Mouse (Mus musculus) heart, embryonic 14.5 days (tissue): ENCODE measurements around the gene Dynlt3. TPM values are rescaled to one million over a fixed set of nuclear protein-coding genes. Genes with fewer than 3 reads are reported as not detected.
"Not testable (repeated sequence)": the region's sequence is repeated elsewhere in the genome, so short reads cannot be mapped to it uniquely, and the experiment has no call there.

Source experiments
- ATAC-seq: fragments of 200-750 bp; cut with Nextera tagmentation; 2 replicates; pipeline ENCODE4 v1.8.0; 2017; ENCODE audit warnings: low read depth, moderate TSS enrichment; ENCODE audit not compliant: insufficient number of reproducible peaks, insufficient read depth, low FRiP score
- H3K27ac ChIP-seq, 2 experiments: fragments of 200-500 bp in 1 of 2; fragments of 300-500 bp in 1 of 2; sonication (generic) in 1 of 2; replicated peaks in 1 of 2; 2 replicates each; pipeline ENCODE4 v1.5.1; 2012 to 2014; ENCODE audit warnings: low read depth in 2 of 2, low read length in 2 of 2, control low read depth in 1 of 2, mild to moderate bottlenecking in 1 of 2, mixed read lengths in 1 of 2; ENCODE audit not compliant: control insufficient read depth in 1 of 2, insufficient read depth in 1 of 2
- H3K27me3 ChIP-seq: fragments of 300-500 bp; sonication (generic); 2 replicates; pipeline ENCODE4 v1.6.1; 2014; ENCODE audit warnings: mild to moderate bottlenecking, low read length, control low read depth; ENCODE audit not compliant: control insufficient read depth, insufficient read depth
- H3K36me3 ChIP-seq: fragments of 300-500 bp; sonication (generic); 2 replicates; pipeline ENCODE4 v1.6.1; 2014; ENCODE audit warnings: mild to moderate bottlenecking, control low read depth, low read length, mixed read lengths; ENCODE audit not compliant: control insufficient read depth, insufficient read depth
- H3K4me1 ChIP-seq, 2 experiments: fragments of 200-500 bp in 1 of 2; fragments of 300-500 bp in 1 of 2; sonication (generic) in 1 of 2; 2 replicates each; pipeline ENCODE4 v1.6.1; 2012 to 2014; ENCODE audit warnings: low read length in 2 of 2, control low read depth in 1 of 2, mixed read lengths in 1 of 2; ENCODE audit not compliant: control insufficient read depth in 2 of 2, insufficient read depth in 2 of 2
- H3K4me2 ChIP-seq: fragments of 300-500 bp; sonication (generic); 2 replicates; pipeline ENCODE4 v1.6.1; 2014; ENCODE audit warnings: mild to moderate bottlenecking, low read length
- H3K4me3 ChIP-seq, 2 experiments: fragments of 200-500 bp in 1 of 2; fragments of 300-500 bp in 1 of 2; sonication (generic) in 1 of 2; 2 replicates each; pipeline ENCODE4 v1.5.1; 2012 to 2014; ENCODE audit warnings: low read length in 2 of 2, mild to moderate bottlenecking in 2 of 2, control low read depth in 1 of 2, low read depth in 1 of 2, moderate library complexity in 1 of 2; ENCODE audit not compliant: control insufficient read depth in 1 of 2, insufficient read depth in 1 of 2
- H3K9ac ChIP-seq: fragments of 300-500 bp; sonication (generic); 2 replicates; pipeline ENCODE4 v1.6.1; 2014; ENCODE audit warnings: mild to moderate bottlenecking, low read length
- H3K9me3 ChIP-seq: fragments of 300-500 bp; sonication (generic); 2 replicates; pipeline ENCODE4 v1.6.1; 2016; ENCODE audit warnings: low read length, control low read depth; ENCODE audit not compliant: control insufficient read depth
- WGBS: fragments of 180-500 bp; shearing (Covaris S2); extraction: QIAGEN DNeasy Blood & Tissue Kit; methylation state at CpG from one replicate; pipeline ENCODE4 v1.1.7; 2014; 5-methylcytosine and 5-hydroxymethylcytosine counted together
- polyA plus RNA-seq: library from polyadenylated mRNA; unstranded; fragments of >200 nt; fragmentation: Nextera tagmentation; extraction: Ambion mirVana; gene quantifications from 2 replicates; pipeline ENCODE4 v1.2.1, GENCODE M21; 2014

Dynlt3 gene
- 69.5 and 72.9 TPM in 2 replicates for polyA plus RNA-seq

- Histone ChIP-seq H3K27me3 (no peaks in the 10 kb centered on the region), H3K4me1 (no peaks in the 10 kb centered on the region), H3K27ac (peak within 1 kb of the TSS; percentile 77 to 82), H3K4me2 (peak within 1 kb of the TSS; percentile 67), H3K9ac (peak within 1 kb of the TSS; percentile 77), H3K36me3 (no peaks in the 10 kb centered on the region), H3K4me3 (peak within 1 kb of the TSS; percentile 56 to 64), H3K9me3 (no peaks in the 10 kb centered on the region)
- WGBS = 15% methylated on average over 30 of the region's 30 CpGs
- peak; percentile 98 for ATAC-seq
Observed at GRCm38 (mm10) chrX:9662391-9663111, at the start of gene Dynlt3. Gene Dynlt3 (minus strand): TSS chrX:9663003.

GRCm38 (mm10) chrX:9699815-9700214, 37.0 kb upstream of the Dynlt3 start:
- Histone ChIP-seq H3K9me3 (no peaks in the 10 kb centered on the region), H3K27me3 (no peaks in the 10 kb centered on the region), H3K9ac (no peak overlapping the region), H3K4me2 (no peak overlapping the region), H3K4me1 (no peaks in the 10 kb centered on the region), H3K36me3 (no peaks in the 10 kb centered on the region), H3K27ac (no peak overlapping the region), H3K4me3 (no peak overlapping the region)
- ATAC-seq = no peak
- WGBS = 67% methylated on average over 3 of the region's 3 CpGs

- 71% methylated on average over 6 of the region's 6 CpGs for WGBS
- Histone ChIP-seq H3K4me2 (no peak overlapping the region), H3K4me3 (no peak overlapping the region), H3K27ac (no peak overlapping the region), H3K27me3 (no peaks in the 10 kb centered on the region), H3K9me3 (no peaks in the 10 kb centered on the region), H3K36me3 (no peaks in the 10 kb centered on the region), H3K9ac (no peak overlapping the region), H3K4me1 (no peaks in the 10 kb centered on the region)
- no peak for ATAC-seq
Observed at GRCm38 (mm10) chrX:9695997-9696396, 33.2 kb upstream of the Dynlt3 start.

- H3K9me3 ChIP-seq = no peaks in the 10 kb centered on the region
- H3K4me2 ChIP-seq = no peak overlapping the region
- ATAC-seq = no peak
- no peaks in the 10 kb centered on the region for H3K36me3 ChIP-seq
- H3K27ac ChIP-seq = no peak overlapping the region
- no peak overlapping the region for H3K4me3 ChIP-seq
- H3K27me3 ChIP-seq = no peaks in the 10 kb centered on the region
- no peak overlapping the region for H3K9ac ChIP-seq
- 57% methylated on average over 1 of the region's 1 CpGs for WGBS
- H3K4me1 ChIP-seq = no peaks in the 10 kb centered on the region
Observed at GRCm38 (mm10) chrX:9672040-9672439, 9.2 kb upstream of the Dynlt3 start.

DNA sequence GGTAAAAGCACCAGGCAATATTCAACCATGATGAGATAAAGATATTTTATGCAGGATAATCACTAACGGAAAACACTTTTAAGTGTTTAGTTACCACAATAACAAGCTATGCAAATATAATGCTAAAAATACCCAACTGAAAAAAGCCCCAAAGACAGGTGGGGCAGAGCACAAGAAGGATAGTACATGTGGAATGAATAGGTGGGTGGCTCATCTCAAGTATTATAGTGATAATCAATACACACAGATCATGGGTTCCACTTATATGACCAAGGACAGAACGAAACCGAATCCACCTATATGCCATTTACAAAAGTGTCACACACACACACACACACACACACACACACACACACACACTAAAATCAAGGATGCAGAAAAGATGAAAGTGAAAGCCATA, 8.6 kb upstream of the Dynlt3 start:
- Histone ChIP-seq H3K9ac (no peak overlapping the region), H3K4me2 (no peak overlapping the region), H3K4me3 (no peak overlapping the region), H3K9me3 (no peaks in the 10 kb centered on the region), H3K4me1 (no peaks in the 10 kb centered on the region), H3K36me3 (no peaks in the 10 kb centered on the region), H3K27ac (no peak overlapping the region), H3K27me3 (no peaks in the 10 kb centered on the region)
- ATAC-seq = no peak
- WGBS = 84% methylated on average over 3 of the region's 3 CpGs

GRCm38 (mm10) chrX:9652806-9653205, 10.0 kb downstream of the Dynlt3 start:
- ATAC-seq = no peak
- 48% methylated on average over 3 of the region's 3 CpGs for WGBS
- Histone ChIP-seq H3K4me1 (no peaks in the 10 kb centered on the region), H3K4me2 (no peak overlapping the region), H3K9me3 (no peaks in the 10 kb centered on the region), H3K4me3 (no peak overlapping the region), H3K27me3 (no peaks in the 10 kb centered on the region), H3K9ac (no peak overlapping the region), H3K27ac (no peak overlapping the region), H3K36me3 (peaks cover 13% of the 10 kb centered on the region; the same call in 1 of the 2 replicates)

- not testable (repeated sequence) for ATAC-seq, H3K9me3 ChIP-seq, H3K9ac ChIP-seq, H3K27ac ChIP-seq, H3K36me3 ChIP-seq, H3K4me1 ChIP-seq, H3K27me3 ChIP-seq, H3K4me2 ChIP-seq, H3K4me3 ChIP-seq
- 64% methylated on average over 5 of the region's 5 CpGs for WGBS
Observed at GRCm38 (mm10) chrX:9640594-9640993, 22.2 kb downstream of the Dynlt3 start.

DNA sequence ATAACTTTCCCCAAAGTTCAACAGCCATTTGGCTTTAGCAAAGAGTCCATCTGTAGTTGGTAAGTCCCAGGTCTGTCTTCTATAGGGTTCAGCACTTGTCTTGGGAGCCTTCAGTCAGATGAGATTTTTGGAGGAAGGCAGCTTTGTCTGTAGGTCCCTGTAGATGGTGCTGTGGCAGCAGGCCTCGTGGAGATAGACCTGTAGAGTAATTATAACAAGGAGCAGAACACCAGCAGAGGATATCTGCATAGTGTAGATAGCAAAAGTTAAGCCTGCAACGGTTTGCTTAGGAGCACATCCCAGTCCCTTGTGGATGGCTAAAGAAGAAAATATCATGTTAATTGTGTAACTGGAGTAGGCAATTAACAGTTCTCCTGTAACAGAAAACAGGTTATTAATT, 22.7 kb downstream of the Dynlt3 start:
- not testable (repeated sequence) for H3K9ac ChIP-seq, H3K4me2 ChIP-seq, H3K4me1 ChIP-seq, H3K27me3 ChIP-seq, H3K36me3 ChIP-seq, ATAC-seq, H3K27ac ChIP-seq, H3K4me3 ChIP-seq, H3K9me3 ChIP-seq
- 27% methylated on average over 2 of the region's 2 CpGs for WGBS
